Mouse (Mus musculus): ENCODE data around the gene Gm17334. TPM values are rescaled to one million over a fixed set of nuclear protein-coding genes. Genes with fewer than 3 reads are reported as not detected.
A peak's percentile ranks its signal among the peaks of the same experiment; 100 is the strongest.

Gene Gm17334
- total and polyA plus RNA-seq, 3 experiments = not detected

DNA sequence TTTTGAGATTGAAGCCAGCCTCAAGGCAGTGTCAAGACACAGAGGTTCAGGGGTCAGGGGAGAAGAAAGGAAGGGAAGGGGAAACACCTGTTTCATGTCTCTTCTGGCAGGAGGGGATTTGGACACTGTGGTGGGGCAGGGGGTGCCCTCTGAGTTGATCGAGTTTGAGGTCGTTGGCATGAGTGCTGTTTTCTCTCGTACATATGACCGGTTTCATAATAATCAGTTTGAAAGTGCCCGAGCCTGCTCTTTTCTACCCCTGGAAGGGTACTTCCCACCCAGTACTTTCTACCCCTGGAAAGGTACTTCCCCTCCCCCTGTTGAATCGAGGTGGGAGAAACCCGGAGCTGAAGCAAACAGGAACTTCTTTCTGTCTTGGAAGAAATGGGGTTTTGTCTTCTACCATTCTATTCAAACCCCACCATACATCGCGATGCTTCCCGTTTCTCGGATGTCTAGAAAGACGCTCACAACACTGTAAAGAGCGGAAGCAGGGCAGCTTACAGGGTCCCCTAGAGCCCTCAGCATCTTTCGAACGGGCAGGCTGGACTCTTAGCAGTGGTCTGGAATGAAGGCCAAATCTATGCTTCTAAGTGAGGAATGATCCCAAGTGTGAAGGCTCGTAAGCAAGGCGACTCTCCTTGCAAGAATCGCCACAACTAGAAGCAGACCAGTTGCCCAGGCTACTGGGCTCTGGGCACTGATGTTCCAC, 37.9 kb downstream of the Gm17334 start:
- H3K27me3 ChIP-seq (ENCODE audit: control insufficient read depth in 1 of 2, insufficient read depth in 2 of 2, low read length in 2 of 2) = 0 out of 4 replicates have a peak, but pooled peaks cover 0 to 3% of the 10 kb centered on the region in 2 experiments
- peak overlapping the region; percentile 59 for H3K27ac ChIP-seq (ENCODE audit: control insufficient read depth, low read depth, low read length)
- H3K4me3 ChIP-seq (ENCODE audit: control insufficient read depth in 1 of 2, insufficient read depth in 1 of 2, low read depth in 2 of 2, low read length in 2 of 2) = peak overlapping the region; percentile 63 to 64
- H3K4me1 ChIP-seq (ENCODE audit: control insufficient read depth in 1 of 2, insufficient read depth in 2 of 2, low read length in 2 of 2) = peaks cover 6 to 38% of the 10 kb centered on the region in 2 experiments
- peaks cover 0 to 40% of the 10 kb centered on the region in 2 experiments; a peak in 2 of 4 replicates for H3K36me3 ChIP-seq (ENCODE audit: control insufficient read depth in 1 of 2, insufficient read depth in 2 of 2, low read length in 2 of 2)
- H3K9ac ChIP-seq (ENCODE audit: control insufficient read depth, low read depth, low read length, poor library complexity, severe bottlenecking) = peak overlapping the region; percentile 73
- peak; percentile 89 for DNase-seq (ENCODE audit: low read depth, low spot score)
- H3K9me3 ChIP-seq (replicated peaks; ENCODE audit: insufficient read depth, low read length) = no peaks in the 10 kb centered on the region
- peak; percentile 65 for TF ChIP-seq CHD2 (IDR thresholded peaks at IDR 0.05; ENCODE audit: low read length)
- TF ChIP-seq MAX (IDR thresholded peaks at IDR 0.05; ENCODE audit: low read length) = 0 out of 2 replicates have a peak, but pooled peaks have one; percentile 11
- peak in 1 of 2 experiments; percentile 66; a peak in 2 of 4 replicates for TF ChIP-seq POLR2A (IDR thresholded peaks at IDR 0.05; ENCODE audit: control insufficient read depth in 1 of 2, insufficient read depth in 1 of 2, low read depth in 1 of 2, low read length in 2 of 2, poor library complexity in 1 of 2)
- TF ChIP-seq JUND (IDR thresholded peaks at IDR 0.05; ENCODE audit: low read depth, low read length) = 0 out of 2 replicates have a peak, but pooled peaks have one; percentile 47
- TF ChIP-seq MYC (IDR thresholded peaks at IDR 0.05; ENCODE audit: low read depth, low read length) = no peak
- TF ChIP-seq TBP (IDR thresholded peaks at IDR 0.05; ENCODE audit: low read depth, low read length) = peak; percentile 83
- TF ChIP-seq ELF1 (IDR thresholded peaks at IDR 0.05; ENCODE audit: low read depth, low read length) = no peak
- H3K79me2 ChIP-seq (ENCODE audit: control insufficient read depth, insufficient read depth, low read length, poor library complexity) = no peaks in the 10 kb centered on the region; the same call in 1 of the 2 replicates

DNA sequence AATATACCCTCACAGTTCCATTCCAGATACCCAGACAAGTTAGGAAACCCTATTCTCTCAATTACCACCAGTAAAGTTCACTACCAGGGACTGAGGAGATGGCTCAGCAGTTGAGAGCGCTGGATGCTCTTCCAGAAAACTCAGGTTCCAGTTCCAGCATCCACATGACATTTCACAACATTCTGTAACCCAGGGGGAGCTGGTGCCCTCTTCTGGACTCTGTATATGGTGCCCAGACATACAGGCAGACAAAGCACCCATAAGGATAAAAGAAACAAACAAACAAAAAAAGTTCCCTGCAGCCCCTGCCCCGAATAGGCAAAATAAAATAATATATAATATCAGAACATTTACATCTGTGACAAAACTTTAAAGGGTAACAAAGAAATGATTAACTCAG, 38.6 kb downstream of the Gm17334 start:
- Histone ChIP-seq H3K9me3 (replicated peaks; ENCODE audit: insufficient read depth, low read length) (no peaks in the 10 kb centered on the region), H3K4me3 (ENCODE audit: control insufficient read depth in 1 of 2, insufficient read depth in 1 of 2, low read depth in 2 of 2, low read length in 2 of 2) (peak overlapping the region; percentile 63 to 64), H3K79me2 (ENCODE audit: control insufficient read depth, insufficient read depth, low read length, poor library complexity) (no peaks in the 10 kb centered on the region; the same call in 1 of the 2 replicates), H3K27me3 (ENCODE audit: control insufficient read depth in 1 of 2, insufficient read depth in 2 of 2, low read length in 2 of 2) (no peaks in the 10 kb centered on the region), H3K9ac (ENCODE audit: control insufficient read depth, low read depth, low read length, poor library complexity, severe bottlenecking) (peak overlapping the region; percentile 73), H3K4me1 (ENCODE audit: control insufficient read depth in 1 of 2, insufficient read depth in 2 of 2, low read length in 2 of 2) (peaks cover 6 to 38% of the 10 kb centered on the region in 2 experiments), H3K36me3 (ENCODE audit: control insufficient read depth in 1 of 2, insufficient read depth in 2 of 2, low read length in 2 of 2) (peaks cover 0 to 40% of the 10 kb centered on the region in 2 experiments; a peak in 2 of 4 replicates), H3K27ac (ENCODE audit: control insufficient read depth, low read depth, low read length) (peak overlapping the region; percentile 59)
- TF ChIP-seq MEF2A (IDR thresholded peaks at IDR 0.05; ENCODE audit: extremely low read depth, insufficient replicate concordance, low read depth, low read length, poor library complexity, severe bottlenecking) (no peak), ZMIZ1 (IDR thresholded peaks at IDR 0.05; ENCODE audit: low read depth, low read length) (no peak), CTCF (IDR thresholded peaks at IDR 0.05 in 2 of 3, conservative IDR thresholded peaks at IDR 0.05 in 1 of 3; ENCODE audit: control insufficient read depth in 1 of 3, insufficient read depth in 1 of 3, low read depth in 2 of 3, low read length in 3 of 3, poor library complexity in 1 of 3, severe bottlenecking in 1 of 3) (peak; percentile 14 to 66 (median 46); a peak in 4 of 6 replicates), MXI1 (IDR thresholded peaks at IDR 0.05; ENCODE audit: low read depth, low read length) (peak; percentile 40; the same call in 1 of the 2 replicates), KAT2A (conservative IDR thresholded peaks at IDR 0.05; ENCODE audit: low read depth, low read length) (no peak), RAD21 (IDR thresholded peaks at IDR 0.05; ENCODE audit: low read depth, low read length) (peak; percentile 52), ZC3H11A (IDR thresholded peaks at IDR 0.05; ENCODE audit: low read depth, low read length) (peak; percentile 41), MYC (IDR thresholded peaks at IDR 0.05; ENCODE audit: low read depth, low read length) (no peak), SMC3 (IDR thresholded peaks at IDR 0.05; ENCODE audit: low read depth, low read length) (peak; percentile 55)
- peak; percentile 66 for DNase-seq (ENCODE audit: low read depth, low spot score)

Data from MEL (cell line).